In the genomic region with DNA sequence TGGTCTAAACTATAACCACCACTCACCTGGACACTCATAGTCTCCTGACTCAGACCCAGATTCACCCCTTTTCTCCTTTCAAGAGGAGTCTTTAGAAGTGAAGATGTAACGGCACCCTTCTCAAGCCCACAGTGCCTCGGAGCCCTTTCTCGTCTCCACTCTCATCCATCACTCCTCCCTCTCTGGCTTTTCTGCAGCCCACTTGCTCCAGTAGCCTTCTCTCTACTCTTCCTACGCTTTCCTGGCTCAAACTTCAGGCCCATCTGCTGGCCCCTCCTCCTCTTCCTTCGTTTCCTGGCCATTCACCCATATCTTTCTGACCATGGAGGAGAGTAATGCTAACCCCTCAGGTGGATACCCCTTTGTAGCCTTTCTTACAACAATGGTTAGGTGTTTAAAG, we compare ENCODE assay signal across 41 mouse cellular contexts. TPM values are rescaled to one million over a fixed set of nuclear protein-coding genes. Genes with fewer than 3 reads are reported as not detected.
"Had no signal": no experiment of that assay in that cellular context is flagged by ENCODE, and none has a peak within 500 bp of the region (broad histone marks: within the 10 kb centered on the region; RNA-seq: fewer than 3 reads in every experiment).

No protein-coding gene starts in this region.

- H3K4me2 ChIP-seq: limb, embryonic 12.5 days; limb, embryonic 13.5 days; limb, embryonic 15.5 days; liver, embryonic 11.5 days; liver, embryonic 12.5 days; liver, embryonic 13.5 days; liver, embryonic 15.5 days; lung, embryonic 14.5 days; lung, embryonic 15.5 days; midbrain, embryonic 12.5 days; midbrain, embryonic 13.5 days; midbrain, embryonic 15.5 days had no signal

- H3K4me3 ChIP-seq: left cerebral cortex, adult 2 months; limb, embryonic 10.5 days; limb, embryonic 12.5 days; limb, embryonic 13.5 days; limb, embryonic 15.5 days; liver, embryonic 12.5 days; liver, embryonic 13.5 days; liver, embryonic 15.5 days; lung, embryonic 15.5 days; megakaryocyte, embryonic 14.5 days; midbrain, embryonic 10.5 days; midbrain, embryonic 12.5 days; midbrain, embryonic 13.5 days; midbrain, embryonic 15.5 days; myocyte had no signal

- H3K9me3 ChIP-seq: limb, embryonic 10.5 days; limb, embryonic 12.5 days; limb, embryonic 13.5 days; limb, embryonic 15.5 days; liver, embryonic 12.5 days; liver, embryonic 13.5 days; liver, embryonic 15.5 days; lung, embryonic 15.5 days; midbrain, embryonic 10.5 days; midbrain, embryonic 12.5 days; midbrain, embryonic 13.5 days; midbrain, embryonic 15.5 days had no signal

- H3K27ac ChIP-seq: left cerebral cortex, adult 2 months; limb, embryonic 10.5 days; limb, embryonic 12.5 days; limb, embryonic 13.5 days; limb, embryonic 15.5 days; liver, embryonic 12.5 days; liver, embryonic 13.5 days; liver, embryonic 14.5 days; liver, embryonic 15.5 days; lung, embryonic 15.5 days; macrophage; midbrain, embryonic 10.5 days; midbrain, embryonic 12.5 days; midbrain, embryonic 13.5 days; midbrain, embryonic 15.5 days had no signal

- H3K36me3 ChIP-seq: limb, embryonic 10.5 days; limb, embryonic 12.5 days; limb, embryonic 13.5 days; limb, embryonic 15.5 days; liver, embryonic 12.5 days; liver, embryonic 13.5 days; liver, embryonic 15.5 days; lung, embryonic 15.5 days; midbrain, embryonic 10.5 days; midbrain, embryonic 12.5 days; midbrain, embryonic 13.5 days; midbrain, embryonic 15.5 days had no signal

- H3K4me1 ChIP-seq: liver, embryonic 12.5 days; liver, embryonic 13.5 days had no signal

- DNase-seq: left cerebral cortex, postnatal 4 days; liver; liver, embryonic 13.5 days; liver, postnatal 0 days; lung, adult 18-20 months; lung, adult 2 months; lung, embryonic 14.5 days; lung, postnatal 10 days; lung, postnatal 14 days; lung, postnatal 36 days; lung, postnatal 4 days; midbrain, embryonic 14.5 days had no signal

- H3K9ac ChIP-seq: limb, embryonic 12.5 days; limb, embryonic 13.5 days; limb, embryonic 15.5 days; liver, embryonic 12.5 days; liver, embryonic 13.5 days; liver, embryonic 14.5 days; liver, embryonic 15.5 days; liver, postnatal 0 days; lung, embryonic 14.5 days; lung, embryonic 15.5 days; midbrain, embryonic 12.5 days; midbrain, embryonic 13.5 days; midbrain, embryonic 15.5 days had no signal

- ATAC-seq: liver, embryonic 12.5 days; liver, postnatal 0 days; lung, postnatal 0 days; midbrain, embryonic 13.5 days; midbrain, embryonic 15.5 days had no signal

RNA-seq across cellular contexts. Expression of a gene that starts 3.1 kb away (rescaled TPM):
- total RNA-seq: liver, adult 2 months; megakaryocyte progenitor cell, adult 5-6 weeks; megakaryocyte, adult 5-6 weeks; megakaryocyte-erythroid progenitor cell, adult 5-6 weeks; monocyte, adult 5-6 weeks had no signal

RNA-seq across cellular contexts. Expression of a gene that starts 33.9 kb away (rescaled TPM):
- total RNA-seq: left cerebral cortex, postnatal 10 days; left cerebral cortex, postnatal 36 days; liver, adult 2 months; megakaryocyte progenitor cell, adult 5-6 weeks; megakaryocyte, adult 5-6 weeks; megakaryocyte-erythroid progenitor cell, adult 5-6 weeks; midbrain, postnatal 0 days; monocyte, adult 5-6 weeks had no signal
- polyA plus RNA-seq: limb, embryonic 15.5 days; liver, adult 2 months; liver, embryonic 11.5 days; liver, embryonic 12.5 days; liver, embryonic 13.5 days; liver, embryonic 14.5 days; liver, embryonic 15.5 days; liver, embryonic 16.5 days; liver, postnatal 0 days; lung, adult 2 months; lung, embryonic 14.5 days; lung, embryonic 15.5 days; lung, embryonic 16.5 days; lung, postnatal 0 days; macrophage; midbrain, embryonic 10.5 days; midbrain, embryonic 12.5 days; midbrain, embryonic 13.5 days; midbrain, embryonic 14.5 days; midbrain, embryonic 15.5 days; midbrain, postnatal 0 days; myocyte; neural tube, embryonic 11.5 days had no signal
